7 mouse cellular contexts compared by ENCODE assay signal in genomic region chr14:53935336-53935735, GRCm38 (mm10).
DNase-seq lines count a peak whose midpoint lies in the region.
"Not testable (repeated sequence)": the region's sequence is repeated elsewhere in the genome, so short reads cannot be mapped to it uniquely, and the experiment has no call there.

No protein-coding gene starts in this region.

- intact Hi-C loops in heart, postnatal 14 days (cut with DNase I); left cerebral cortex, postnatal 14 days (cut with DNase I): not testable (repeated sequence)

- DNase-seq in cerebellum, adult 11-12 months = peak; percentile 57
- DNase-seq in frontal cortex, postnatal 36 days (ENCODE audit: low spot score in 2 of 2) = peak; percentile 47 to 52
- peak; percentile 54 to 60 for DNase-seq in heart, postnatal 14 days
- peak; percentile 65 to 66 for DNase-seq in layer of hippocampus, adult 18-20 months (ENCODE audit: low spot score in 2 of 2)
- peak; percentile 70 to 72 for DNase-seq in left cerebral cortex, postnatal 14 days (ENCODE audit: low spot score in 2 of 2)
- peak; percentile 58 for DNase-seq in ovary, postnatal 14 days (ENCODE audit: low spot score)
- peak; percentile 73 for DNase-seq in testis, postnatal 14 days (ENCODE audit: low spot score)

Comparison
In these comparisons a context has a peak if more than half of its experiments do, and no peak if none do; other contexts are left out.
1. Peak in every context shown above with its lines: DNase-seq.